Mouse (Mus musculus): ENCODE results near the gene 2210407C18Rik.

DNA sequence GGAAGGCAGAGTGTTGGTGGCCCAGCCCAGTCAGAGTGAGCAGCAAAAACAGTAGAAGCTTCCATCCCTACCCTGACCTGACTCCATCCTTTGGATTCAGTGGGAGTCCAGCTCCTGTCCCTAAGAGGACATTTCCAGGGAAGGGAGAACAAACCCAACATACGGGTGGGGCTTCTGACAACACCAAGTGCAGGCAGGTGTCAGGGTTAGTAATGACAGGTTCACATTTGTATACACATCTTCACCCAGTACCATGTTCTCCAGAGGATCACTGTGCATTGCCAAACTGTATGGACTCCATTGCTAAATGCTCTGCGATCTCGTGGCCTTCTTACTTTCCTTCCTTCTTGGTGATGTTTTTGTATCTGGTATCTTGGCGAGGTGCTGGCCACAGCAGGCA lies at the start of gene 2210407C18Rik:
- TF ChIP-seq CTCF (IDR thresholded peaks at IDR 0.05; ENCODE audit: low read depth) (no peak), EP300 (optimal IDR thresholded peaks at IDR 0.05) (no peak)

Data from stomach, postnatal 0 days (tissue).